ENCODE assay signal across 8 mouse cellular contexts in genomic region chr4:129020454-129020853, GRCm38 (mm10). TPM values are rescaled to one million over a fixed set of nuclear protein-coding genes. Genes with fewer than 3 reads are reported as not detected.
A peak's percentile ranks its signal among the peaks of the same experiment; 100 is the strongest.
DNase-seq lines count a peak whose midpoint lies in the region; ATAC-seq and TF ChIP-seq lines count a peak whose summit lies in the region.

No protein-coding gene starts in this region.

- WGBS in intestine, embryonic 16.5 days: 49% methylated on average over 6 of the region's 6 CpGs
- 50% methylated on average over 6 of the region's 6 CpGs for WGBS in intestine, embryonic 15.5 days
- 14% methylated on average over 6 of the region's 6 CpGs for WGBS in hindbrain, postnatal 0 days

- no peak overlapping the region for H3K9ac ChIP-seq in intestine, embryonic 16.5 days (ENCODE audit: low read depth, low read length)
- no peak overlapping the region for H3K9ac ChIP-seq in intestine, embryonic 15.5 days
- no peak overlapping the region for H3K9ac ChIP-seq in hindbrain, postnatal 0 days (replicated peaks; ENCODE audit: low read length)

- H3K4me3 ChIP-seq in intestine, embryonic 16.5 days (ENCODE audit: low read length): no peak overlapping the region
- no peak overlapping the region for H3K4me3 ChIP-seq in intestine, embryonic 15.5 days (replicated peaks)
- H3K4me3 ChIP-seq in hindbrain, postnatal 0 days (ENCODE audit: low read length): no peak overlapping the region

- intact Hi-C loops in left cerebral cortex, postnatal 14 days (cut with DNase I): no loop called here

- peak; percentile 22; the same call in 1 of the 2 replicates for ATAC-seq in intestine, embryonic 16.5 days
- ATAC-seq in intestine, embryonic 15.5 days: no peak
- peak; percentile 85 for ATAC-seq in hindbrain, postnatal 0 days
- no peak for ATAC-seq in megakaryocyte, adult 5-6 weeks (ENCODE audit: poor library complexity, severe bottlenecking)

- no peak for TF ChIP-seq CTCF in hindbrain, postnatal 0 days (IDR thresholded peaks at IDR 0.05; ENCODE audit: low read depth)

- no peaks in the 10 kb centered on the region for H3K27me3 ChIP-seq in intestine, embryonic 16.5 days (replicated peaks; ENCODE audit: control insufficient read depth, insufficient read depth, low read length)
- H3K27me3 ChIP-seq in intestine, embryonic 15.5 days (replicated peaks): no peaks in the 10 kb centered on the region
- no peaks in the 10 kb centered on the region for H3K27me3 ChIP-seq in hindbrain, postnatal 0 days (ENCODE audit: insufficient read depth, low read length)

- no peak overlapping the region for H3K4me2 ChIP-seq in intestine, embryonic 16.5 days (ENCODE audit: low read depth, low read length)
- H3K4me2 ChIP-seq in intestine, embryonic 15.5 days (replicated peaks): no peak overlapping the region
- no peak overlapping the region for H3K4me2 ChIP-seq in hindbrain, postnatal 0 days (ENCODE audit: low read depth, low read length)

- peaks cover 9% of the 10 kb centered on the region for H3K4me1 ChIP-seq in intestine, embryonic 16.5 days (ENCODE audit: control insufficient read depth, insufficient read depth, low read length)
- H3K4me1 ChIP-seq in intestine, embryonic 15.5 days (replicated peaks): peaks cover 21% of the 10 kb centered on the region
- H3K4me1 ChIP-seq in hindbrain, postnatal 0 days (ENCODE audit: insufficient read depth, low read length): peaks cover 18% of the 10 kb centered on the region

- H3K36me3 ChIP-seq in intestine, embryonic 16.5 days (ENCODE audit: control insufficient read depth, insufficient read depth, low read length): no peaks in the 10 kb centered on the region
- H3K36me3 ChIP-seq in intestine, embryonic 15.5 days: no peaks in the 10 kb centered on the region
- H3K36me3 ChIP-seq in hindbrain, postnatal 0 days (ENCODE audit: insufficient read depth, low read length): no peaks in the 10 kb centered on the region

- DNase-seq in brain, adult 2 months (ENCODE audit: low read depth, low spot score): peak; percentile 94
- peak; percentile 97 for DNase-seq in gastrocnemius, adult 18-20 months (ENCODE audit: low spot score)
- peak; percentile 91 for DNase-seq in hindbrain, postnatal 0 days (ENCODE audit: low spot score)
- DNase-seq in left cerebral cortex, postnatal 14 days (ENCODE audit: low spot score in 2 of 2): peak; percentile 79 to 81
- DNase-seq in right cerebral cortex, postnatal 10 days (ENCODE audit: low spot score in 2 of 2): peak; percentile 89 to 90

- no peak overlapping the region for H3K27ac ChIP-seq in intestine, embryonic 16.5 days (ENCODE audit: low read length)
- no peak overlapping the region for H3K27ac ChIP-seq in intestine, embryonic 15.5 days
- H3K27ac ChIP-seq in hindbrain, postnatal 0 days: peak overlapping the region; percentile 1; the same call in 1 of the 2 replicates

- H3K9me3 ChIP-seq in intestine, embryonic 16.5 days (ENCODE audit: control insufficient read depth, low read length): no peaks in the 10 kb centered on the region
- H3K9me3 ChIP-seq in intestine, embryonic 15.5 days: no peaks in the 10 kb centered on the region
- H3K9me3 ChIP-seq in hindbrain, postnatal 0 days (ENCODE audit: low read length): no peaks in the 10 kb centered on the region

RNA-seq across cellular contexts. Expression of gene Ak2, which starts 28.7 kb away (rescaled TPM):
- polyA plus RNA-seq in intestine, embryonic 16.5 days (2015; fragmentation: Nextera tagmentation; extraction: Ambion mirVana): 343 and 356 TPM in 2 replicates
- polyA plus RNA-seq in intestine, embryonic 15.5 days (2015; fragmentation: Nextera tagmentation; extraction: Ambion mirVana): 297 and 298 TPM in 2 replicates
- 10 to 100 TPM; 24.1 to 24.3 TPM for total RNA-seq in gastrocnemius, adult 18-20 months (2021)
- total RNA-seq in hindbrain, postnatal 0 days (2014; rRNA removed): 24.9 and 32.3 TPM in 2 replicates
- 78.5 and 82.9 TPM in 2 replicates for polyA plus RNA-seq in hindbrain, postnatal 0 days (2015; fragmentation: Nextera tagmentation; extraction: Ambion mirVana)
- total RNA-seq in left cerebral cortex, postnatal 14 days (2021): 10 to 100 TPM; 24.3 to 29.6 TPM
- 41.2 and 48.0 TPM in 2 replicates for total RNA-seq in megakaryocyte, adult 5-6 weeks (2015)
- 69.0 and 71.2 TPM in 2 replicates for total RNA-seq in megakaryocyte, adult 5-6 weeks (2017)

RNA-seq across cellular contexts. Expression of gene Rnf19b, which starts 37.6 kb away (rescaled TPM):
- polyA plus RNA-seq in intestine, embryonic 16.5 days (2015; fragmentation: Nextera tagmentation; extraction: Ambion mirVana): 5.6 and 7.0 TPM in 2 replicates
- 6.7 and 7.0 TPM in 2 replicates for polyA plus RNA-seq in intestine, embryonic 15.5 days (2015; fragmentation: Nextera tagmentation; extraction: Ambion mirVana)
- total RNA-seq in gastrocnemius, adult 18-20 months (2021): 10 to 100 TPM; 23.3 to 24.4 TPM
- 141 and 156 TPM in 2 replicates for total RNA-seq in hindbrain, postnatal 0 days (2014; rRNA removed)
- 29.9 and 31.8 TPM in 2 replicates for polyA plus RNA-seq in hindbrain, postnatal 0 days (2015; fragmentation: Nextera tagmentation; extraction: Ambion mirVana)
- total RNA-seq in left cerebral cortex, postnatal 14 days (2021): 10 to 100 TPM; 60.8 to 63.5 TPM
- total RNA-seq in megakaryocyte, adult 5-6 weeks (2015): 20.2 and 24.2 TPM in 2 replicates
- 52.8 and 56.8 TPM in 2 replicates for total RNA-seq in megakaryocyte, adult 5-6 weeks (2017)

RNA-seq across cellular contexts. Expression of gene Azin2, which starts 58.2 kb away (rescaled TPM):
- 11.1 and 12.5 TPM in 2 replicates for polyA plus RNA-seq in intestine, embryonic 16.5 days (2015; fragmentation: Nextera tagmentation; extraction: Ambion mirVana)
- 12.9 and 13.3 TPM in 2 replicates for polyA plus RNA-seq in intestine, embryonic 15.5 days (2015; fragmentation: Nextera tagmentation; extraction: Ambion mirVana)
- 1 to 10 TPM; 2.3 to 3.4 TPM for total RNA-seq in gastrocnemius, adult 18-20 months (2021)
- 32.7 and 35.0 TPM in 2 replicates for total RNA-seq in hindbrain, postnatal 0 days (2014; rRNA removed)
- 32.9 and 33.0 TPM in 2 replicates for polyA plus RNA-seq in hindbrain, postnatal 0 days (2015; fragmentation: Nextera tagmentation; extraction: Ambion mirVana)
- 10 to 100 TPM; 42.1 to 43.5 TPM for total RNA-seq in left cerebral cortex, postnatal 14 days (2021)
- 0.25 and 0.38 TPM in 2 replicates for total RNA-seq in megakaryocyte, adult 5-6 weeks (2015)
- total RNA-seq in megakaryocyte, adult 5-6 weeks (2017): 0.29 and 1.5 TPM in 2 replicates

Comparison
In these comparisons a context has a peak if more than half of its experiments do, and no peak if none do; other contexts are left out.
1. ATAC-seq: peak in intestine, embryonic 16.5 days (single experiment) and hindbrain, postnatal 0 days (single experiment); none in intestine, embryonic 15.5 days (single experiment) and megakaryocyte, adult 5-6 weeks (single experiment).
2. Peak in every context shown above with its lines, with median percentiles within 50 percentile points of each other: DNase-seq.